Mouse (Mus musculus) cortical plate, adult 2 months (tissue): ENCODE measurements around the gene Tmem140.

Source experiments
- CTCF ChIP-seq: fragments of 200-500 bp; IDR thresholded peaks from 2 replicates; pipeline ENCODE4 v1.5.1; 2011; ENCODE audit warnings: mild to moderate bottlenecking, control low read depth, low read length; ENCODE audit not compliant: insufficient read depth; ENCODE audit errors: extremely low read depth
- POLR2A ChIP-seq: fragments of 200-500 bp; IDR thresholded peaks from 2 replicates; pipeline ENCODE4 v1.6.1; 2011; ENCODE audit warnings: mild to moderate bottlenecking, low read length, control low read depth; ENCODE audit not compliant: insufficient read depth; ENCODE audit errors: extremely low read depth

DNA sequence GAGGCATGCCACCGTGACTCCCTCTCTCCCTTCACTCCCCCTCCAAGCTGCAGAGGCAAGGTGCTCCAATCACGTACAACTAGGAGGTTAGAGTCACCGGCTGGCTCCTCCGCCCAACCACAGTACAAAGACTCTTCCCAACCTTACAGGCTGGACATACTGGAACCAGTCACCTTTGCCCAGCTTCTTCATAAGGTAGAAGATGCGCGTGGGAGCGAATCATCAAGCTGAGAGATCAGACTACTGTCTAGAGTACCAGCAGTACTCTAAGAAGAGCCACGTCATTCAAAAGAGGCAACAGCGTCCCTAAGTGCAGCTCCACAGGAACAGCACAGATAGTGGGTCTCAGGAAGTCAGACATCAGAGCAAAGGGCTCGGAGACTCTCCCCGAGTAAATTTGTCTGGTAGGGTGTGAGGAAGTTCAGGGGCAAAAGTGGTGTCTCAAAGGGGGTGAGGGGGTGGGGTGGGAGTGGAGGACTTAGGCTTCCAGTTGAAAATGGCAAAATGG lies 1.3 kb upstream of the Tmem140 start:
- TF ChIP-seq CTCF, result no peak
- TF ChIP-seq POLR2A, result no peak
